Mouse (Mus musculus) intestine, postnatal 0 days (tissue): Measurements from ENCODE around the gene Lmx1a. TPM values are rescaled to one million over a fixed set of nuclear protein-coding genes. Genes with fewer than 3 reads are reported as not detected.

Source experiments
- ATAC-seq: fragments of 200-750 bp; cut with Nextera tagmentation; 2 replicates; pipeline ENCODE4 v1.8.0; 2017; ENCODE audit warnings: mild to moderate bottlenecking, moderate TSS enrichment, moderate library complexity
- H3K27ac ChIP-seq: fragments of 300-500 bp; sonication (generic); 2 replicates; pipeline ENCODE4 v1.5.1; 2014; ENCODE audit warnings: mild to moderate bottlenecking, low read depth, low read length, moderate library complexity
- H3K27me3 ChIP-seq: fragments of 300-500 bp; sonication (generic); replicated peaks from 2 replicates; pipeline ENCODE4 v1.6.1; 2014; ENCODE audit warnings: low read length, mixed read lengths; ENCODE audit not compliant: control insufficient read depth, insufficient read depth
- H3K36me3 ChIP-seq: fragments of 300-500 bp; sonication (generic); 2 replicates; pipeline ENCODE4 v1.6.1; 2014; ENCODE audit warnings: mild to moderate bottlenecking, moderate library complexity; ENCODE audit not compliant: control insufficient read depth, insufficient read depth
- H3K4me1 ChIP-seq: fragments of 300-500 bp; sonication (generic); replicated peaks from 2 replicates; pipeline ENCODE4 v1.6.1; 2014; ENCODE audit warnings: antibody characterized with exemption, low read length, mixed read lengths; ENCODE audit not compliant: control insufficient read depth, insufficient read depth
- H3K4me2 ChIP-seq: fragments of 300-500 bp; sonication (generic); replicated peaks from 2 replicates; pipeline ENCODE4 v1.6.1; 2014; ENCODE audit warnings: low read depth, mild to moderate bottlenecking, moderate library complexity
- H3K4me3 ChIP-seq: fragments of 300-500 bp; sonication (generic); 2 replicates; pipeline ENCODE4 v1.5.1; 2014; ENCODE audit warnings: low read depth, low read length
- H3K9ac ChIP-seq: fragments of 300-500 bp; sonication (generic); 2 replicates; pipeline ENCODE4 v1.6.1; 2014; ENCODE audit warnings: mild to moderate bottlenecking, low read depth, low read length
- H3K9me3 ChIP-seq: fragments of 300-500 bp; sonication (generic); 2 replicates; pipeline ENCODE4 v1.6.1; 2016; ENCODE audit warnings: mixed run types; ENCODE audit not compliant: control insufficient read depth
- CTCF ChIP-seq: sonication (generic); IDR thresholded peaks from 2 replicates; pipeline ENCODE4 v1.5.1; 2016; ENCODE audit warnings: low read depth, mild to moderate bottlenecking, control low read depth, antibody characterized with exemption, moderate library complexity
- WGBS: fragments of 180-500 bp; shearing (Covaris S2); extraction: QIAGEN DNeasy Blood & Tissue Kit; methylation state at CpG from one replicate; pipeline ENCODE4 v1.1.7; 2014; 5-methylcytosine and 5-hydroxymethylcytosine counted together
- polyA plus RNA-seq: library from polyadenylated mRNA; unstranded; fragments of >200 nt; fragmentation: Nextera tagmentation; extraction: Ambion mirVana; gene quantifications from 2 replicates; pipeline ENCODE4 v1.2.1, GENCODE M21; 2015

The Lmx1a gene
- polyA plus RNA-seq, 1 experiment from 2014 or later: 0.27 TPM

DNA sequence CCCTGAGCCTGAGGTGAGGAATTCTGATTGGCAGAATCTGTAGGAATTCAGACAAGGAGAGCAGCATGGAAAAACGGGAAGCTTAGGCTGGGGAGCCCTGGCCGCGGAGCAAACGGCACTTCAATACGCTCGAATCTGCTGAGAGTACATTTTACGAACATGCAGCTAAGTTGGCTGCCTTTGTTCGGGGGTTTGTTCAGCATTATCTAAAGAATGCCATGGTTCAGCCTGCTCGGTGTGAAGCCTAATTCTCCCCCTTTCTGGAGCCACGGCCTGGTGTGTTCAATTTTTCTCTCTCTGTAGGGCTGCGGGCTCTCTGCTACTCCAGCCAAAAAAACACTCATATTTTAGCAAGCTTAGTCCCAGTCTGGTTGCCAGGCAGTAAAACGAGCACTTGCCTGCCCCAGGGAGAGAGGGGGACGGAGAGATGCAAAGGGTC is 72.8 kb downstream of the Lmx1a start:
- no peak for ATAC-seq
- Histone ChIP-seq H3K4me2 (no peak overlapping the region), H3K9ac (no peak overlapping the region), H3K4me3 (no peak overlapping the region), H3K27ac (no peak overlapping the region), H3K27me3 (no peaks in the 10 kb centered on the region), H3K4me1 (no peaks in the 10 kb centered on the region), H3K36me3 (no peaks in the 10 kb centered on the region), H3K9me3 (no peaks in the 10 kb centered on the region)
- no peak for TF ChIP-seq CTCF
- WGBS: 22% methylated on average over 13 of the region's 13 CpGs

DNA sequence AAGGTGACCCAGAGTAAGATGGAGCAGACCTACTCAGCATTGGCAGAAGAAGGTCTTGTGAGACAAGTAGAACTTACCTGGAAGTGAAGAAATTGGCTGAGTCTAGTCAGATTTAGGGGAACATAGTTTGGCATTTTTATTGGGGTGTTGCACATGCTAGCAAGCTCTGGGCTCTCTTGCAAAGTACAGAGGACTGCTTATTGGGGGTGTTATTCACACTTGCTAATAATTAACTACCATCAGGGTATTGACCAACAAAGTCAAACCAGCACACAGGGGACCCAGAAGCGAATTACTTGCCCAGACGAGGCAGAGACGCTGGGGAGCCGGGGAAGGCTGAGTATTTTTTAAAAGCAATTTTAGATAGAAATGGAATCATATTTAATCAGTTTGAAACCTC is 77.6 kb downstream of the Lmx1a start:
- no peak for TF ChIP-seq CTCF
- no peak for ATAC-seq
- Histone ChIP-seq H3K9ac (no peak overlapping the region), H3K27ac (no peak overlapping the region), H3K36me3 (no peaks in the 10 kb centered on the region), H3K9me3 (no peaks in the 10 kb centered on the region), H3K4me3 (no peak overlapping the region), H3K4me1 (no peaks in the 10 kb centered on the region), H3K27me3 (no peaks in the 10 kb centered on the region), H3K4me2 (no peak overlapping the region)
- WGBS: 57% methylated on average over 4 of the region's 4 CpGs

GRCm38 (mm10) chr1:167770457-167770856 is 81.4 kb downstream of the Lmx1a start:
- WGBS: 91% methylated on average over 7 of the region's 7 CpGs
- Histone ChIP-seq H3K36me3 (no peaks in the 10 kb centered on the region), H3K4me3 (no peak overlapping the region), H3K4me1 (no peaks in the 10 kb centered on the region), H3K9me3 (no peaks in the 10 kb centered on the region), H3K4me2 (no peak overlapping the region), H3K27ac (no peak overlapping the region), H3K27me3 (no peaks in the 10 kb centered on the region), H3K9ac (no peak overlapping the region)
- ATAC-seq: no peak
- TF ChIP-seq CTCF: no peak

DNA sequence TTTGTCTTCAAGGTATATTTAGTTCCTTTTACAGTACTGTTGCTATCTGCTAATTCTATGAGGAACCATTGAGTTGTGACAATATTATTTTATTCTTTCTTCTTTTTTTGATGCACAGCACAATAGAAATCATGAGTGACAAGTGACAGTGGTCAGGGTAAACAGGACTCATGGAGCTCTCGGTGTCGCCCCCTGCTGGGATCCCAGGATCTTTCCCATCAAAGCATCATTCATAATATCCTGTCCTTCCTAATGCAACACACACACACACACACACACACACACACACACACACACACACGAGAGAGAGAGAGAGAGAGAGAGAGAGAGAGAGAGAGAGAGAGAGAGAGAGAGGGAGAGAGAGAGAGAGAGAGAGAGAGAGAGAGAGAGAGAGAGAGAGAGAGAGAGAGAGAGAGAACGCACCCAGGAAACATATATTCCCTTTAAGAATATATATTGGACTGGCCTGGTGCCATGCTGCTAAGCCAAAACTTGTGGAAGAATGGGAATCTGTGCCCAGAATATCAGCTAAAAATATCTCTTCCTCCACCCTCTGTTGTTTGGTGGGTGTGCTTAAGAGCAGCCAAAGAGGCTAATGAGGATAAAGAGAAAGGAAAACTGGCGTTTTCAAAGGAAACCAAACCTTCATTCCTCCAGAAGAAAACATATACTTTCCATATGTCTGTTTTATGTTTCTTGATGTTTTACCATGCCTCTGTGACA is 90.9 kb downstream of the Lmx1a start:
- H3K27ac ChIP-seq: no peak overlapping the region
- ATAC-seq: no peak
- TF ChIP-seq CTCF: no peak; the same call in 1 of the 2 replicates
- WGBS: 70% methylated on average over 4 of the region's 5 CpGs
- H3K4me3 ChIP-seq: no peak overlapping the region
- H3K36me3 ChIP-seq: no peaks in the 10 kb centered on the region
- no peaks in the 10 kb centered on the region for H3K9me3 ChIP-seq
- H3K4me2 ChIP-seq: no peak overlapping the region
- H3K4me1 ChIP-seq: no peaks in the 10 kb centered on the region
- H3K27me3 ChIP-seq: no peaks in the 10 kb centered on the region
- no peak overlapping the region for H3K9ac ChIP-seq

- Histone ChIP-seq H3K4me3 (no peak overlapping the region), H3K27me3 (no peaks in the 10 kb centered on the region), H3K9ac (no peak overlapping the region), H3K36me3 (no peaks in the 10 kb centered on the region), H3K9me3 (no peaks in the 10 kb centered on the region), H3K4me2 (no peak overlapping the region), H3K27ac (no peak overlapping the region), H3K4me1 (no peaks in the 10 kb centered on the region)
- TF ChIP-seq CTCF: peak; percentile 79
- ATAC-seq: peak; percentile 6; the same call in 1 of the 2 replicates
- WGBS: 64% methylated on average over 10 of the region's 10 CpGs
These were observed 92.9 kb downstream of the Lmx1a start for GRCm38 (mm10) chr1:167781787-167782484.

- no peak overlapping the region for H3K9ac ChIP-seq
- no peak for ATAC-seq
- no peaks in the 10 kb centered on the region for H3K27me3 ChIP-seq
- TF ChIP-seq CTCF: no peak
- no peaks in the 10 kb centered on the region for H3K9me3 ChIP-seq
- no peak overlapping the region for H3K4me2 ChIP-seq
- H3K4me1 ChIP-seq: no peaks in the 10 kb centered on the region
- H3K4me3 ChIP-seq: no peak overlapping the region
- 82% methylated on average over 2 of the region's 2 CpGs for WGBS
- no peak overlapping the region for H3K27ac ChIP-seq
- no peaks in the 10 kb centered on the region for H3K36me3 ChIP-seq
These were observed 95.0 kb downstream of the Lmx1a start for GRCm38 (mm10) chr1:167784067-167784466.
